Mouse (Mus musculus) liver, postnatal 0 days (tissue): Measurements from ENCODE around the gene Trappc13. TPM values are rescaled to one million over a fixed set of nuclear protein-coding genes. Genes with fewer than 3 reads are reported as not detected.
"Not testable (repeated sequence)": the region's sequence is repeated elsewhere in the genome, so short reads cannot be mapped to it uniquely, and the experiment has no call there.

ENCODE experiments used
- ATAC-seq: fragments of 200-750 bp; cut with Nextera tagmentation; 2 replicates; pipeline ENCODE4 v1.8.0; 2017; ENCODE audit warnings: mild to moderate bottlenecking, moderate library complexity
- DNase-seq: peaks from one replicate; pipeline ENCODE4 v3.0.0-alpha.2; 2016
- H3K27ac ChIP-seq: fragments of 300-500 bp; sonication (generic); 2 replicates; pipeline ENCODE4 v1.5.1; 2014; ENCODE audit warnings: antibody characterized with exemption, moderate library complexity, mild to moderate bottlenecking, low read depth
- H3K27me3 ChIP-seq: fragments of 300-500 bp; sonication (generic); 2 replicates; pipeline ENCODE4 v1.6.1; 2014; ENCODE audit warnings: low read length, control low read depth, mixed read lengths; ENCODE audit not compliant: insufficient read depth
- H3K36me3 ChIP-seq: fragments of 300-500 bp; sonication (generic); replicated peaks from 2 replicates; pipeline ENCODE4 v1.6.1; 2014; ENCODE audit warnings: mild to moderate bottlenecking, control low read depth, low read length, moderate library complexity, mixed read lengths; ENCODE audit not compliant: insufficient read depth
- H3K4me1 ChIP-seq: fragments of 300-500 bp; sonication (generic); 2 replicates; pipeline ENCODE4 v1.6.1; 2014; ENCODE audit warnings: antibody characterized with exemption, mild to moderate bottlenecking, control low read depth; ENCODE audit not compliant: insufficient read depth
- H3K4me2 ChIP-seq: fragments of 300-500 bp; sonication (generic); 2 replicates; pipeline ENCODE4 v1.6.1; 2014; ENCODE audit warnings: low read depth, mild to moderate bottlenecking, low read length, moderate library complexity, mixed read lengths
- H3K4me3 ChIP-seq: fragments of 300-500 bp; sonication (generic); 2 replicates; pipeline ENCODE4 v1.5.1; 2014; ENCODE audit warnings: low read depth, low read length
- H3K9ac ChIP-seq: fragments of 300-500 bp; sonication (generic); replicated peaks from 2 replicates; pipeline ENCODE4 v1.6.1; 2014; ENCODE audit warnings: mild to moderate bottlenecking, moderate library complexity
- H3K9me3 ChIP-seq: fragments of 300-500 bp; sonication (generic); 2 replicates; pipeline ENCODE4 v1.6.1; 2016; ENCODE audit warnings: mild to moderate bottlenecking, control low read depth, low read length, mixed read lengths
- CTCF ChIP-seq: sonication (generic); IDR thresholded peaks from 2 replicates; pipeline ENCODE4 v1.5.1; 2016; ENCODE audit warnings: antibody characterized with exemption, low read depth
- EP300 ChIP-seq: IDR thresholded peaks from 2 replicates; pipeline ENCODE4 v1.6.1; 2016; ENCODE audit warnings: antibody characterized with exemption, low read depth, mild to moderate bottlenecking
- WGBS: fragments of 180-500 bp; shearing (Covaris S2); extraction: QIAGEN DNeasy Blood & Tissue Kit; methylation state at CpG from one replicate; pipeline ENCODE4 v1.1.7; 2014; ENCODE audit not compliant: insufficient replicate concordance; 5-methylcytosine and 5-hydroxymethylcytosine counted together
- polyA plus RNA-seq: library from polyadenylated mRNA; unstranded; fragments of >200 nt; fragmentation: Nextera tagmentation; extraction: Ambion mirVana; gene quantifications from 2 replicates; pipeline ENCODE4 v1.2.1, GENCODE M21; 2015

The Trappc13 gene
- 19.8 and 21.5 TPM in 2 replicates for polyA plus RNA-seq

DNA sequence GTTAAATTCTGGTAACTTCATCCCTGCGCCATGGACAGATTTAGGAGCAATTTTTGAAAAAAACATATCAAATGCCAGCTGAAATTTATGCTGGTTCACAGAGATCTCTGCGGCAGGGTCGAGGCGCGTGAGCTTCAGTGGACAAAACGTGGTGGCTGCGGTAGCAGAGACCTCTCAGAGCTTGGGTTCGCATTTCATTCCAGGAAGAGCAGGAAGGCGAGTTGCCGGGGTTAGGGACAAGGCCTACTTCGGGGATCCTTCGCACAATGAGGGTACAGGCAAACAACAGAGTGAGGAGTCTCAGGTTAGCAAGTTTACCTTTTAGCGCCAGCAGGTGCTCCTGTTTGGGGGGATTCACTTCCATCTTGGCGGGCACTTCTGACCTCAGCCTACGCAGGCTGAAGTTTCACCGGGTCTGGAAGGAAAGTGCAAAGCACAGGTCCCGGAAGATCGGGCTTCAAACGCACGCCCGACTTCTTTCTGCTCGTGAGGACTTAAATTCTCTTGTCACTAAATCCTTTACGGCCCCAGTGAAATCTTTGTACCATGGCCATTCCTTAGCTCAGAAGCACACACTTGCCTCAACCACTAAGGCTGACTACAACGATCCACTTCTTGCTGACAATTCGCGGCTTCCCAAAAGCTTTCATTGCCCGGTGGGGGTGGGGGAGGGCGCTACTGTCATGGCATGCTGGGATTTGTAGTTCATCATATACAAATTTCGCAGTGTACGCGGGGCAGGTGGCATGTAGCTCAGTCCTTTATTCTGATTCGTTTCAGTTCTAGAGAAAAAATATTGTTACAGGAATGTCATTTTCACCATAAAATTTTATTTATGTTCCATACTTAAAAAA, at the start of gene Trappc13:
Trappc13 (minus strand) TSS at position 674 of the 854 bp plus-strand sequence.
- Histone ChIP-seq H3K9ac (peak within 1 kb of the TSS; percentile 82), H3K36me3 (peaks cover 12% of the 10 kb centered on the region), H3K9me3 (no peaks in the 10 kb centered on the region), H3K4me3 (peak within 1 kb of the TSS; percentile 78), H3K4me2 (peak within 1 kb of the TSS; percentile 77), H3K27me3 (no peaks in the 10 kb centered on the region), H3K4me1 (peaks cover 11% of the 10 kb centered on the region), H3K27ac (peak within 1 kb of the TSS; percentile 90)
- WGBS: under 1% methylated on average over 32 of the region's 32 CpGs
- DNase-seq (peak; percentile 88), ATAC-seq (peak; percentile 84)
- TF ChIP-seq EP300 (no peak), CTCF (peak; percentile 6; the same call in 1 of the 2 replicates)

DNA sequence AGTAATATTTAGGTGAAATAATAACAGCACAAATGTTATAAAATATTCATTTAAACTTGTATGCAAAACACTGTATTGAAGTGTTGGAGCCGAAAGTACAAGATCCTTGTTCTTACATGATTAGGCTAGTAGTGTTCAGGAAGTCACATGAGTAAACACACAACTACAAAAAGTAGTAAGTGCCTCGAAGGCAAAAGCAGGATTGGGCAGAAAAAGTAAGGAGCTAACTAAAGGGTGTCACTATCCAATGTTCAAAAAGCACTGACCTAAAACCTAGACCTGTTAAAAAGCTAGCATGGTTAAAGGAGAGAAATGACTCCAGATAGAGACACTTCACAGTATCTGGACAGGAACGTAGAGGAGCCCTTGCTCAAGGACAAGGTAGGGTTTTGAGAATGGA, 49.2 kb upstream of the Trappc13 start:
- Histone ChIP-seq H3K4me3 (peak overlapping the region; percentile 82), H3K4me2 (peak overlapping the region; percentile 75), H3K9me3 (no peaks in the 10 kb centered on the region), H3K27me3 (no peaks in the 10 kb centered on the region), H3K9ac (peak overlapping the region; percentile 78), H3K27ac (no peak overlapping the region), H3K4me1 (peaks cover 11% of the 10 kb centered on the region), H3K36me3 (peaks cover 6% of the 10 kb centered on the region)
- 25% methylated on average over 3 of the region's 3 CpGs for WGBS
- ATAC-seq (no peak), DNase-seq (no peak)
- TF ChIP-seq CTCF (no peak), EP300 (no peak)

DNA sequence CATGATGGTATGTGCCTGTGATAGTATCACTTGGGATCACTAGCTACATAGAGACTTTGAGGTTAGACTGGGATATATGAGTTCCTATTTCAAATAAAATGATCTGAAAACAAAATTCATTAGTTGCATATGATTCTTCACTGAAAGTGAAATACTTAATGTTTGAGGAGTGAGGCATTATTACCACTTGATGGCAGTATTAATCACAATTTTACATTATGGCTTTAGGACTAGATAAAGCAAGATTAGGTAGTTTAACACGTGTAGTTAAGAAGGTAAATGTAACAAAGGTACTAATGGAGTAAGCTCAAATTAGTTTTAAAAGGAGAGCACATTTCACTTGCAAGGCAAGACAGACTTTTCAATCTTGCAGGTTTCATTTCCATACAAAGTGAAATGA, 26.0 kb upstream of the Trappc13 start:
- ATAC-seq (no peak), DNase-seq (no peak)
- H3K9me3 ChIP-seq: no peaks in the 10 kb centered on the region
- WGBS: 49% methylated on average over 1 of the region's 1 CpGs
- no peak overlapping the region for H3K9ac ChIP-seq
- H3K27ac ChIP-seq: no peak overlapping the region
- H3K4me3 ChIP-seq: no peak overlapping the region
- H3K4me1 ChIP-seq: no peaks in the 10 kb centered on the region
- peaks cover 48% of the 10 kb centered on the region for H3K36me3 ChIP-seq
- no peak for TF ChIP-seq EP300
- no peak for TF ChIP-seq CTCF
- no peaks in the 10 kb centered on the region for H3K27me3 ChIP-seq
- no peak overlapping the region for H3K4me2 ChIP-seq

DNA sequence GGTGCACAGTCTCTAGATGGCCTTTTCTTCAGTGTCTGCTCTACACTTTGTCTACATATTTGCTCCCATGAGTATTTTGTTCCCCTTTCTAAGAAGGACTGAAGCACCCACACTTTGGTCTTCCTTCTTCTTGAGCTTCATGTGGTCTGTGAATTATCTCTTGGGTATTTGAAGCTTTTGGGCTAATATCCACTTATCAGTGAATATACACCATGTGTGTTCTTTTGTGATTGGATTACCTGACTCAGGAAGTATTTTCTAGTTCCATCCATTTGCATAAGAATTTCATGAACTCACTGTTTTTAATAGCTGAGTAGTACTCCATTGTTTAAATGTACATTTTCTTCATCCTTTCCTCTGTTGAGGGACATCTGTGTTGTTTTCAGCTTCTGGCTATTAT, 17.6 kb upstream of the Trappc13 start:
- not testable (repeated sequence) for H3K4me2 ChIP-seq, H3K9ac ChIP-seq, H3K27me3 ChIP-seq, H3K4me3 ChIP-seq, ATAC-seq, H3K9me3 ChIP-seq, DNase-seq, H3K4me1 ChIP-seq, H3K27ac ChIP-seq
- H3K36me3 ChIP-seq: peaks cover 26% of the 10 kb centered on the region

DNA sequence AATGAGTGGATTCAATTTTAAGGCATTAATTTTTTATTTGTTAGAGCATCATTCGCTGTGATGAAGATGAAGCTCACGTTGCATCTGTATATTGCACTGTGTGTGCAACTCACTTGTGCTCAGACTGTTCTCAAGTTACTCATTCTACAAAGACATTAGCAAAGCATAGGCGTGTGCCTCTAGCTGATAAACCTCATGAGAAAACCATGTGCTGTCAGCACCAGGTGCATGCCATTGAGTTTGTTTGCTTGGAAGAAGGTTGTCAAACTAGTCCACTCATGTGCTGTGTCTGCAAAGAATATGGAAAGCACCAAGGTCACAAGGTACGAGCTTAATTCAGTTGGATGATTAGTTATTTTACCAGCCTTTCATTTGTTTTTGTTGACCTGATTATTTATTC, 9.1 kb upstream of the Trappc13 start:
- H3K9me3 ChIP-seq: no peaks in the 10 kb centered on the region
- 81% methylated on average over 4 of the region's 4 CpGs for WGBS
- no peak for DNase-seq
- no peak overlapping the region for H3K4me2 ChIP-seq
- no peak overlapping the region for H3K27ac ChIP-seq
- H3K4me1 ChIP-seq: no peaks in the 10 kb centered on the region
- no peak overlapping the region for H3K9ac ChIP-seq
- no peaks in the 10 kb centered on the region for H3K27me3 ChIP-seq
- H3K36me3 ChIP-seq: peaks cover 34% of the 10 kb centered on the region
- H3K4me3 ChIP-seq: no peak overlapping the region
- no peak for ATAC-seq
- TF ChIP-seq EP300: no peak

DNA sequence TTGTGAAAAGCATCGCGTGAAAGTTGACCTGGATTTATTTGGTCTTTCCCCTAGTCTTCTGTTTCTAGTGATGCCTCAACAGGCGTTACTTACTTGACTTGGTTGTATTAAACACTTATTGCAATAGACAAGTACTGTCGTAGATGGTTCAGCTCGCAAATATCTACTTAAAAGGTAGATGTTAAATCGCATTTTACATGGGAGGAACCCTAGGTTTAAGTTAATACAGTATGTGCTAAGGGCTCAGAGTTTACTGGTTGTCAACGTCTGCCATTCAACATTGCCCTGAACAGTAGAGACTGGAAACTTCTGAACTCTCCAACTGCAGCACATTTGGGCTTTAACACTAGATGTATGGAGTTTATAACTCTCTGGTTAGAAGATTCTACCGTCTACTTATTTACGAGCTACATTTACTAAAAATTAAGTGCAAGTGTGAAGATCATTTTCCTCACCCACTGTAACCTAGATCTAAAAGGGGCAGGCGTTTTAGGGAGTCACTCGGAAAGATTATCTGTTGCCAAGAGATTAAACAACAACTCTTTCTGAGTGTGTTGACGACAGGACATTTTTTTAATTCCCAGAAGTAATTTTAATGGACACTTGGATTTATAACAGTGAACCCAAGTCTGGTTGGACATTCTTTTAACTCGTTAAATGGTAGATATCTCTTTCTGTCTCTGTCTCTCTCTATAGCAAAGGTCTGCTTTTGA, 1.1 kb upstream of the Trappc13 start:
- H3K27ac ChIP-seq: peak overlapping the region; percentile 84
- peaks cover 8% of the 10 kb centered on the region for H3K4me1 ChIP-seq
- H3K4me2 ChIP-seq: peak overlapping the region; percentile 71
- peak overlapping the region; percentile 76 for H3K9ac ChIP-seq
- peak overlapping the region; percentile 78 for H3K4me3 ChIP-seq
- WGBS: 12% methylated on average over 13 of the region's 13 CpGs
- no peak for DNase-seq
- peaks cover 12% of the 10 kb centered on the region for H3K36me3 ChIP-seq
- H3K27me3 ChIP-seq: no peaks in the 10 kb centered on the region
- TF ChIP-seq CTCF: no peak
- peak; percentile 43; the same call in 1 of the 2 replicates for TF ChIP-seq EP300
- no peaks in the 10 kb centered on the region for H3K9me3 ChIP-seq
- ATAC-seq: peak; percentile 2; the same call in 1 of the 2 replicates
